Mouse (Mus musculus): ENCODE data around the gene Crcp. TPM values are rescaled to one million over a fixed set of nuclear protein-coding genes. Genes with fewer than 3 reads are reported as not detected.
"Not testable (repeated sequence)": the region's sequence is repeated elsewhere in the genome, so short reads cannot be mapped to it uniquely, and the experiment has no call there.

Gene Crcp
- polyA plus RNA-seq, 1 experiment from 2014 or later: 86.8 TPM

DNA sequence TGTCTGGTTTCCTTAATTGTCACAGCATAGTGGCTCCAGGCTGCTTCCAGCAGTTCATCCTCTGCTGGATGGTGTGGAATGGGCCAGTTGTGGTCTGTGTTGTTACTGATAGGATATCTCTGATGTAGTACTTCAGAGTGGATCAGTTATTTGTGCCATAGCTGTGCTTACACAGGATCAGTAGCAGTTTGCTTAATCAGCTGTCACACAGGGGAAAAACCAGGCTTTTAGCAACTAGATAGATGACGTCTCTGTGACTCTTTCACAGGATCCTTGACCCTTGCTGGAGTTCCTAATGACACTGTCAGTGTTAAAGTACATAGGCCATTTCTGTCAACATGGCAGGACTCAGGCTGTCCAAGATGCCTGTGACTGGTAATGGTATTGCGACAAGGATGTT, 4.8 kb downstream of the Crcp start:
- ATAC-seq: no peak
- 83% methylated on average over 2 of the region's 2 CpGs for WGBS
- H3K36me3 ChIP-seq (ENCODE audit: control insufficient read depth, insufficient read depth, low read length): peaks cover 7% of the 10 kb centered on the region
- H3K27me3 ChIP-seq (ENCODE audit: control insufficient read depth, insufficient read depth, low read depth, low read length): no peaks in the 10 kb centered on the region
- no peak overlapping the region for H3K27ac ChIP-seq (ENCODE audit: low read length)
- no peaks in the 10 kb centered on the region for H3K9me3 ChIP-seq (replicated peaks; ENCODE audit: control insufficient read depth, low read length, poor library complexity, severe bottlenecking)
- no peak overlapping the region for H3K9ac ChIP-seq (ENCODE audit: low read depth, low read length)
- H3K4me1 ChIP-seq (ENCODE audit: control insufficient read depth, insufficient read depth, low read length): peaks cover 7% of the 10 kb centered on the region; the same call in 1 of the 2 replicates
- no peak overlapping the region for H3K4me3 ChIP-seq (ENCODE audit: low read depth, low read length)
- H3K4me2 ChIP-seq (ENCODE audit: low read length): no peak overlapping the region

DNA sequence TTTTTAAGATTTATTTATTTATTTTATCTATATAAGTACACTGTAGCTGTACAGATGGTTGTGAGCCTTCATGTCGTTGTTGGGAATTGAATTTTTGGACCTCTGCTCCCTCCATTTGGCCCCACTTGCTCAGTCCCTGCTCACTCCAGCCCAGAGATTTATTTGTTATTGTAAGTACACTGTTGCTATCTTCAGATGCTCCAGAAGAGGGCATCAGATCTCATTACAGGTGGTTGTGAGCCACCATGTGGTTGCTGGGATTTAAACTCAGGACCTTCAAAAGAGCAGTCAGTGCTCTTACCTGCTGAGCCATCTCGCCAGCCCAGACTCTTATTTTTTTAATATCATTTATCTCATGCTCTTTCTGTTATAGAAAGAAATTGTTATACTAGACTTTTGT, 7.2 kb downstream of the Crcp start:
- H3K36me3 ChIP-seq (ENCODE audit: control insufficient read depth, insufficient read depth, low read length): peaks cover 16% of the 10 kb centered on the region
- not testable (repeated sequence) for H3K27ac ChIP-seq (ENCODE audit: low read length); H3K4me3 ChIP-seq (ENCODE audit: low read depth, low read length); H3K4me2 ChIP-seq (ENCODE audit: low read length); H3K9ac ChIP-seq (ENCODE audit: low read depth, low read length); H3K27me3 ChIP-seq (ENCODE audit: control insufficient read depth, insufficient read depth, low read depth, low read length); ATAC-seq; H3K9me3 ChIP-seq (replicated peaks; ENCODE audit: control insufficient read depth, low read length, poor library complexity, severe bottlenecking); H3K4me1 ChIP-seq (ENCODE audit: control insufficient read depth, insufficient read depth, low read length)
- 50% methylated on average over 2 of the region's 2 CpGs for whole genome bisulfite sequencing

DNA sequence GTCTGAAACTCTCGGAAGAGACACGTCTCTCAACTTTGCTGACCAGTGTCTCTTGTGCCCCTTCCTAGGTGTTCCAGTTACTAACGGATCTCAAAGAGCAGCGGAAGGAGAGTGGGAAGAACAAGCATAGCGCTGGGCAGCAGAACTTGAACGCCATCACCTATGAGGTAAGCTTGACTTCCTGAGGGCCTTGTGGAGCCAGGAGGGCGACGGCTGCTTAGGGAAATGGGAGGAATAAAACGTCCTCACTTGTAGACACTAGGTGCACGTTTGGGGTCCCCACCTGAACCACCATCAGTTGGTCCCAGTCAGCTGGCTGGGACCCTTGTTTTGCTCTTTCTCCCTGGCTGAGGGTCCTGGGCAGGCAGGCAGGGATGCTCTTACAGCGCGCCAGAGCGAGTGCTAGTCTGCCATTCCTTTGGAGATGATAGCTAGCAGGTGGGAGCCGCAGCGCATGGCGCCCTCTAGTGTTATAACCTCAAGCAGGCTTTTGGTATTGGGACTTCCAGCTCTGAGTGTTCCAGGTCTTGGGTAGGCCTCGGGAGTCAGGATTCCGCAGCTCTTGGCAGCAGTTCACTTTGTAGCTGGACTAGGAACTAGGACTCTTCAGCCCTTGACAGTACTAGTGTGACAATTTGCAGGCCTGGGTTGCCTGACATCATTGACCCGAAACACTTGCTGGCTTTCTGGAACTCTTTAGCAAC, 8.8 kb downstream of the Crcp start:
- Histone ChIP-seq H3K9me3 (replicated peaks; ENCODE audit: control insufficient read depth, low read length, poor library complexity, severe bottlenecking) (no peaks in the 10 kb centered on the region), H3K4me3 (ENCODE audit: low read depth, low read length) (no peak overlapping the region), H3K27me3 (ENCODE audit: control insufficient read depth, insufficient read depth, low read depth, low read length) (no peaks in the 10 kb centered on the region), H3K9ac (ENCODE audit: low read depth, low read length) (no peak overlapping the region), H3K27ac (ENCODE audit: low read length) (no peak overlapping the region), H3K36me3 (ENCODE audit: control insufficient read depth, insufficient read depth, low read length) (peaks cover 26% of the 10 kb centered on the region), H3K4me2 (ENCODE audit: low read length) (no peak overlapping the region), H3K4me1 (ENCODE audit: control insufficient read depth, insufficient read depth, low read length) (no peaks in the 10 kb centered on the region)
- no peak for ATAC-seq
- 59% methylated on average over 19 of the region's 19 CpGs for WGBS

GRCm38 (mm10) chr5:130040797-130041196, 11.7 kb downstream of the Crcp start:
- 91% methylated on average over 4 of the region's 4 CpGs for WGBS

DNA sequence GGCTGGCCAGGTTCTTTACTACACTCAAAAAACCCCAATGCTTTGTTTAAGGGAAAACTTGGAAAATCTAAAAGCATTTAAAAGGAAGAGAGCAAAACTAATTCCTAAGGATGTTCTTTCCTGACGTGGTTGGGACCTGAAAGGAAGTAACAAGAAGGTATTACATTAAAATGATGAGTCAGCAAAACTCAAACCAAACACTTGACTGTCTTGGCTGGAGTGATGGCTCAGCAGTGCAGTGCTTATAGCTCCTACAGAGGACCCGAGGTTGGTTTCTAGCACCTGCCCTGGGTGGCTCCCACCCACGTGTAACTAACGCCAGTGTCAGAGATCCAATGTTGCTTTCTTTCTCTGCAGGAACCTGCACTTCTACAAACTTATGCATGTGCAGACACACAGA, 12.2 kb downstream of the Crcp start:
- Histone ChIP-seq H3K4me1 (ENCODE audit: control insufficient read depth, insufficient read depth, low read length) (no peaks in the 10 kb centered on the region), H3K9me3 (replicated peaks; ENCODE audit: control insufficient read depth, low read length, poor library complexity, severe bottlenecking) (no peaks in the 10 kb centered on the region), H3K36me3 (ENCODE audit: control insufficient read depth, insufficient read depth, low read length) (peaks cover 32% of the 10 kb centered on the region), H3K9ac (ENCODE audit: low read depth, low read length) (no peak overlapping the region), H3K4me2 (ENCODE audit: low read length) (no peak overlapping the region), H3K27me3 (ENCODE audit: control insufficient read depth, insufficient read depth, low read depth, low read length) (no peaks in the 10 kb centered on the region), H3K27ac (ENCODE audit: low read length) (no peak overlapping the region), H3K4me3 (ENCODE audit: low read depth, low read length) (no peak overlapping the region)
- no peak for ATAC-seq
- 83% methylated on average over 4 of the region's 4 CpGs for WGBS

More at GRCm38 (mm10) chr5:130040797-130041196, 11.7 kb downstream of the Crcp start:
- no peak overlapping the region for H3K4me2 ChIP-seq (ENCODE audit: low read length)
- H3K36me3 ChIP-seq (ENCODE audit: control insufficient read depth, insufficient read depth, low read length): peaks cover 32% of the 10 kb centered on the region
- H3K27ac ChIP-seq (ENCODE audit: low read length): no peak overlapping the region
- H3K4me1 ChIP-seq (ENCODE audit: control insufficient read depth, insufficient read depth, low read length): no peaks in the 10 kb centered on the region
- no peaks in the 10 kb centered on the region for H3K9me3 ChIP-seq (replicated peaks; ENCODE audit: control insufficient read depth, low read length, poor library complexity, severe bottlenecking)
- no peak overlapping the region for H3K9ac ChIP-seq (ENCODE audit: low read depth, low read length)
- no peak overlapping the region for H3K4me3 ChIP-seq (ENCODE audit: low read depth, low read length)
- no peaks in the 10 kb centered on the region for H3K27me3 ChIP-seq (ENCODE audit: control insufficient read depth, insufficient read depth, low read depth, low read length)
- no peak for ATAC-seq

DNA sequence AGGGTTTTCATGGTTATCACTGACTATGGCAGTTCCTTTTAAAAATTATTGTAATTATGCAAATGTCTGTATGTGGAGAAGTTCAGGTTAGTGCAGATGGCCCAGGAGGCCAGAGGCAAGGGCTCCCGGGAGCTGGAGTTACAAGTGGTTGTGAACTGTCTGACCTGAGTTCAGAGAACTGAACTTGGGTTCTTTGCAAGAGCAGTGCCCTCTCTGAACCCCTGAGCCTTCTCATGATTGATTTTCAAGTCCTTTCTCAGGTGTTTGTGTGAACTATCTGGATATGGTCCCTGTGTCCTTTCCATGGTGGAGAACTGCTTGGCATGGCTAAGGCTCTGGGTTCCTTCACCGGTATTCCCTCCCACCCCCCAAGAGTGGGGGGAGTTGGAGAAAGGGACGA, 14.7 kb downstream of the Crcp start:
- H3K36me3 ChIP-seq (ENCODE audit: control insufficient read depth, insufficient read depth, low read length): peaks cover 31% of the 10 kb centered on the region
- WGBS: 89% methylated on average over 3 of the region's 3 CpGs

GRCm38 (mm10) chr5:130044201-130044695, 15.2 kb downstream of the Crcp start:
- H3K36me3 ChIP-seq (ENCODE audit: control insufficient read depth, insufficient read depth, low read length): peaks cover 31% of the 10 kb centered on the region
- no peaks in the 10 kb centered on the region for H3K4me1 ChIP-seq (ENCODE audit: control insufficient read depth, insufficient read depth, low read length)
- H3K27ac ChIP-seq (ENCODE audit: low read length): no peak overlapping the region
- WGBS: 70% methylated on average over 7 of the region's 7 CpGs
- no peak overlapping the region for H3K9ac ChIP-seq (ENCODE audit: low read depth, low read length)
- no peaks in the 10 kb centered on the region for H3K27me3 ChIP-seq (ENCODE audit: control insufficient read depth, insufficient read depth, low read depth, low read length)
- H3K4me2 ChIP-seq (ENCODE audit: low read length): no peak overlapping the region
- no peaks in the 10 kb centered on the region for H3K9me3 ChIP-seq (replicated peaks; ENCODE audit: control insufficient read depth, low read length, poor library complexity, severe bottlenecking)
- no peak overlapping the region for H3K4me3 ChIP-seq (ENCODE audit: low read depth, low read length)
- ATAC-seq: no peak

More for the DNA sequence above, 14.7 kb downstream of the Crcp start:
- Histone ChIP-seq H3K4me1 (ENCODE audit: control insufficient read depth, insufficient read depth, low read length) (no peaks in the 10 kb centered on the region), H3K9me3 (replicated peaks; ENCODE audit: control insufficient read depth, low read length, poor library complexity, severe bottlenecking) (no peaks in the 10 kb centered on the region), H3K4me2 (ENCODE audit: low read length) (no peak overlapping the region), H3K4me3 (ENCODE audit: low read depth, low read length) (no peak overlapping the region), H3K9ac (ENCODE audit: low read depth, low read length) (no peak overlapping the region), H3K27me3 (ENCODE audit: control insufficient read depth, insufficient read depth, low read depth, low read length) (no peaks in the 10 kb centered on the region), H3K27ac (ENCODE audit: low read length) (no peak overlapping the region)
- ATAC-seq: no peak

- Histone ChIP-seq H3K27me3 (ENCODE audit: control insufficient read depth, insufficient read depth, low read depth, low read length) (no peaks in the 10 kb centered on the region), H3K36me3 (ENCODE audit: control insufficient read depth, insufficient read depth, low read length) (peaks cover 22% of the 10 kb centered on the region), H3K4me3 (ENCODE audit: low read depth, low read length) (no peak overlapping the region), H3K9ac (ENCODE audit: low read depth, low read length) (no peak overlapping the region), H3K9me3 (replicated peaks; ENCODE audit: control insufficient read depth, low read length, poor library complexity, severe bottlenecking) (no peaks in the 10 kb centered on the region), H3K4me2 (ENCODE audit: low read length) (no peak overlapping the region), H3K4me1 (ENCODE audit: control insufficient read depth, insufficient read depth, low read length) (no peaks in the 10 kb centered on the region), H3K27ac (ENCODE audit: low read length) (no peak overlapping the region)
- WGBS: 70% methylated on average over 7 of the region's 7 CpGs
- ATAC-seq: no peak
Observed at GRCm38 (mm10) chr5:130046100-130046499, 17.0 kb downstream of the Crcp start.

- no peak overlapping the region for H3K9ac ChIP-seq (ENCODE audit: low read depth, low read length)
- 91% methylated on average over 10 of the region's 10 CpGs for WGBS
- no peaks in the 10 kb centered on the region for H3K27me3 ChIP-seq (ENCODE audit: control insufficient read depth, insufficient read depth, low read depth, low read length)
- H3K4me3 ChIP-seq (ENCODE audit: low read depth, low read length): no peak overlapping the region
- no peak overlapping the region for H3K27ac ChIP-seq (ENCODE audit: low read length)
- no peaks in the 10 kb centered on the region for H3K4me1 ChIP-seq (ENCODE audit: control insufficient read depth, insufficient read depth, low read length)
- peaks cover 21% of the 10 kb centered on the region for H3K36me3 ChIP-seq (ENCODE audit: control insufficient read depth, insufficient read depth, low read length)
- H3K4me2 ChIP-seq (ENCODE audit: low read length): no peak overlapping the region
- no peaks in the 10 kb centered on the region for H3K9me3 ChIP-seq (replicated peaks; ENCODE audit: control insufficient read depth, low read length, poor library complexity, severe bottlenecking)
- no peak for ATAC-seq
Observed at GRCm38 (mm10) chr5:130046589-130046988, 17.5 kb downstream of the Crcp start.

All from midbrain, embryonic 16.5 days (tissue).